Mouse (Mus musculus) intestine, postnatal 0 days (tissue): ENCODE results near the gene Rasl11b. TPM values are rescaled to one million over a fixed set of nuclear protein-coding genes. Genes with fewer than 3 reads are reported as not detected.

Source experiments
- ATAC-seq: fragments of 200-750 bp; cut with Nextera tagmentation; 2 replicates; pipeline ENCODE4 v1.8.0; 2017; ENCODE audit warnings: mild to moderate bottlenecking, moderate TSS enrichment, moderate library complexity
- H3K27ac ChIP-seq: fragments of 300-500 bp; sonication (generic); 2 replicates; pipeline ENCODE4 v1.5.1; 2014; ENCODE audit warnings: mild to moderate bottlenecking, low read depth, low read length, moderate library complexity
- H3K27me3 ChIP-seq: fragments of 300-500 bp; sonication (generic); replicated peaks from 2 replicates; pipeline ENCODE4 v1.6.1; 2014; ENCODE audit warnings: low read length, mixed read lengths; ENCODE audit not compliant: control insufficient read depth, insufficient read depth
- H3K36me3 ChIP-seq: fragments of 300-500 bp; sonication (generic); 2 replicates; pipeline ENCODE4 v1.6.1; 2014; ENCODE audit warnings: mild to moderate bottlenecking, moderate library complexity; ENCODE audit not compliant: control insufficient read depth, insufficient read depth
- H3K4me1 ChIP-seq: fragments of 300-500 bp; sonication (generic); replicated peaks from 2 replicates; pipeline ENCODE4 v1.6.1; 2014; ENCODE audit warnings: antibody characterized with exemption, low read length, mixed read lengths; ENCODE audit not compliant: control insufficient read depth, insufficient read depth
- H3K4me2 ChIP-seq: fragments of 300-500 bp; sonication (generic); replicated peaks from 2 replicates; pipeline ENCODE4 v1.6.1; 2014; ENCODE audit warnings: low read depth, mild to moderate bottlenecking, moderate library complexity
- H3K4me3 ChIP-seq: fragments of 300-500 bp; sonication (generic); 2 replicates; pipeline ENCODE4 v1.5.1; 2014; ENCODE audit warnings: low read depth, low read length
- H3K9ac ChIP-seq: fragments of 300-500 bp; sonication (generic); 2 replicates; pipeline ENCODE4 v1.6.1; 2014; ENCODE audit warnings: mild to moderate bottlenecking, low read depth, low read length
- H3K9me3 ChIP-seq: fragments of 300-500 bp; sonication (generic); 2 replicates; pipeline ENCODE4 v1.6.1; 2016; ENCODE audit warnings: mixed run types; ENCODE audit not compliant: control insufficient read depth
- CTCF ChIP-seq: sonication (generic); IDR thresholded peaks from 2 replicates; pipeline ENCODE4 v1.5.1; 2016; ENCODE audit warnings: low read depth, mild to moderate bottlenecking, control low read depth, antibody characterized with exemption, moderate library complexity
- WGBS: fragments of 180-500 bp; shearing (Covaris S2); extraction: QIAGEN DNeasy Blood & Tissue Kit; methylation state at CpG from one replicate; pipeline ENCODE4 v1.1.7; 2014; 5-methylcytosine and 5-hydroxymethylcytosine counted together
- polyA plus RNA-seq: library from polyadenylated mRNA; unstranded; fragments of >200 nt; fragmentation: Nextera tagmentation; extraction: Ambion mirVana; gene quantifications from 2 replicates; pipeline ENCODE4 v1.2.1, GENCODE M21; 2015

Gene Rasl11b
- polyA plus RNA-seq, 1 experiment from 2014 or later = 19.4 TPM

DNA sequence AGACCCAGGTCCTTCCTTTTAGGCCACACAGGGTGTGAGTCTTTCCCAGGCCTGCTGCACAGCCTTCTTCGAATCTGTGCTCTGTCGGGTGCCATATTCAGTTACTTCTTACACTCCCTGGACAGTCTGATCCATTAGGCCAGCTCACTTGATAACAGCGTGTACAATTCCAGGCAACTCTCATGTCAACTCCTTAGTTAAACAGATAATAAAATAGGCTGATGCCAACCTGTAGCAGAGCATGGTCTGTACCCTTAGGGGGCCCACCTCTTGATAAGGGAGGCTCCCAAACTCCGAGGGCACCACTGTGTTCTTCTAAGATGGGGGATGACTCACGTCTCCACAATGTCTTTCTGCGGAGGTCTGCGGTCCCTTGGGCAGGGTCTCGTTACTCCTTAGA, 45.2 kb downstream of the Rasl11b start:
- 45% methylated on average over 8 of the region's 8 CpGs for WGBS
- Histone ChIP-seq H3K9me3 (no peaks in the 10 kb centered on the region), H3K27me3 (no peaks in the 10 kb centered on the region), H3K36me3 (no peaks in the 10 kb centered on the region), H3K27ac (no peak overlapping the region), H3K9ac (no peak overlapping the region), H3K4me2 (no peak overlapping the region), H3K4me3 (no peak overlapping the region), H3K4me1 (no peaks in the 10 kb centered on the region)
- TF ChIP-seq CTCF = no peak
- ATAC-seq = no peak

DNA sequence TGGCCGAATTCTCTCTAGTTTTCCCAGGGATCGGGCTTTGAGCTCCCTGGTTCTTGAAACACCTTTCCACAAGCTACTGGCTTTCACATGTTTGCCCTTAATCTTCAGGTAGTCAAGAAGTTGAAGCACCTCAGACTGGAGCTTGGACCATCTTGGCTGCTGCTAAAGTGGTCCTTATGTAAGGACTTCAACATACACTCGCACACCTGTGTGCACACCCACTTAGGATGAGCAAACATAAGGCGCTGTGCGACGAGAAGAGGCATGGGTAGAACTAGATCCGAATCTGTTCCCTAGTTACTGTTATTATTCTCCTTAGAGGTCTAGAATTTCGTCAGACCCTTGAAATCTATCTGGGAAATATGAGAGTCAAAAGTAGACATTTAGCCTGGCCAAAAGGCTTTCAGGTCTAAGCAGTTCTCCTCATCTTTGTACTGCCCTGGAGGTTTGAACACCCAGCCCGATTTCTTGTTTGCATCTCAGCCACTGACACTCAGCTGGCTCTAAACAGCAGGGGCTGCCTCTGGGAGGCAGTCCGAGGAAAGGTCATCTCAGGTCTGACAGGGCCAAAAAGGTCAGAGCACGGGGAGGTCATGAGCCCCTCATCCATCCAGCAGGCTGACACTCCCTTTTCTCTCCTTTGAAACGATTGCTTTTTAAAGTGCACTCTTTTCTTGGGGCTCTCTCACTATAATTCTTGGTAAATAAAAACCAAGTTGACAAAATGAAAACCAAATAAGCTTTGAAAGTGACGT, 46.0 kb downstream of the Rasl11b start:
- no peak for TF ChIP-seq CTCF
- ATAC-seq = no peak
- no peak overlapping the region for H3K4me2 ChIP-seq
- WGBS = 75% methylated on average over 13 of the region's 13 CpGs
- H3K4me3 ChIP-seq = no peak overlapping the region
- no peaks in the 10 kb centered on the region for H3K4me1 ChIP-seq
- H3K27me3 ChIP-seq = no peaks in the 10 kb centered on the region
- no peaks in the 10 kb centered on the region for H3K9me3 ChIP-seq
- H3K9ac ChIP-seq = no peak overlapping the region
- H3K27ac ChIP-seq = no peak overlapping the region
- H3K36me3 ChIP-seq = no peaks in the 10 kb centered on the region

DNA sequence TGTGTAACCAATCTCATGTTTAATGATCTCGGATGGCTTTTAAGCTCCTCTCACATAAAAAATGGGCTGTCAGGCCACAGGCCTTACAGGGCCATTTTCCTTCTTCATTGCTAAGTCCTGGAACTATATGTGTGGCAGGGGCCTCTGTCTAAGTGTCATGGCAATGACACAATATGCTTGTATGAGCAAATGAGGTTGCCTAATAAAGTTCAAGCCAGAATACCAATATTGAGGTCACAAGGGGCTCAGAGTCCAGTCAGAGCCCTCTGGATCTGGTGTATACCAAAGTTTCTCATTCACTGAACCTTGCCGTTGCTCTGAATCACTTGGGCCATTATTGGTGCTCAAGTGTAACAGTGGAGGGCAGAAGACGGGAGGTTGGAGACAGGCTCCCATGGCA, 47.6 kb downstream of the Rasl11b start:
- Histone ChIP-seq H3K9ac (no peak overlapping the region), H3K4me2 (no peak overlapping the region), H3K9me3 (no peaks in the 10 kb centered on the region), H3K27ac (no peak overlapping the region), H3K36me3 (no peaks in the 10 kb centered on the region), H3K27me3 (no peaks in the 10 kb centered on the region), H3K4me3 (no peak overlapping the region), H3K4me1 (no peaks in the 10 kb centered on the region)
- TF ChIP-seq CTCF = no peak
- 46% methylated on average over 3 of the region's 3 CpGs for WGBS
- ATAC-seq = 0 out of 2 replicates have a peak, but pooled peaks have one; percentile 13

DNA sequence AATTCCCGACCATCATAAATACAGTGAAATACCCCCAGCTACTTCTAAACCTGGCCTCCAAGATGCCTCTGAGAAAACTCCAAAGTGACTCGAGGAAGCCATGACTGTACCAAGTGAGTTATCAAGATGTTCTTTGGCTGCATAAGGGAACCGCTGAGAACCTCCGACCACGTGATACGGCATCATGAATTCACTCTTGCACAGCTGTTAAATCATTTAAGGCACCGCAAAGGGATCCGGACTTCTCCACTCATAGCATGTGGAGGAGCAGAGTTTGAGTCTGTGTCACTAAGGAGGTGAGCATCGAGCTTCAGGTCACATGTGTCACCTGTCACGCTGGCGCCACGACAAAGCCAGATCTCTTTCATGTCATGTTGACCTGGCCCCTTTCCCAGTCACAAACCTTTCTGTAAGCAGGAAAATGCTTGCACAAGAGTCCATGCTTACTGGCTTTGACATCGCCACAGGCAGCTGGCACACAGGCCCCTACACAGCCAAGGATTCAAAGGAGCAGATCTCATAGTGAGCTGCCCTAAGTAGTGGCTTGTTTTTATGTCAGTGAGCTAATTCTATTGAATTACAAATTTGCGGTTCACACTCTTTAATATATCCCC, 49.4 kb downstream of the Rasl11b start:
- H3K4me1 ChIP-seq = no peaks in the 10 kb centered on the region
- H3K4me3 ChIP-seq = no peak overlapping the region
- H3K4me2 ChIP-seq = no peak overlapping the region
- no peak overlapping the region for H3K9ac ChIP-seq
- no peak for TF ChIP-seq CTCF
- no peaks in the 10 kb centered on the region for H3K36me3 ChIP-seq
- H3K27ac ChIP-seq = no peak overlapping the region
- no peaks in the 10 kb centered on the region for H3K9me3 ChIP-seq
- WGBS = 91% methylated on average over 14 of the region's 14 CpGs
- ATAC-seq = no peak
- H3K27me3 ChIP-seq = no peaks in the 10 kb centered on the region

DNA sequence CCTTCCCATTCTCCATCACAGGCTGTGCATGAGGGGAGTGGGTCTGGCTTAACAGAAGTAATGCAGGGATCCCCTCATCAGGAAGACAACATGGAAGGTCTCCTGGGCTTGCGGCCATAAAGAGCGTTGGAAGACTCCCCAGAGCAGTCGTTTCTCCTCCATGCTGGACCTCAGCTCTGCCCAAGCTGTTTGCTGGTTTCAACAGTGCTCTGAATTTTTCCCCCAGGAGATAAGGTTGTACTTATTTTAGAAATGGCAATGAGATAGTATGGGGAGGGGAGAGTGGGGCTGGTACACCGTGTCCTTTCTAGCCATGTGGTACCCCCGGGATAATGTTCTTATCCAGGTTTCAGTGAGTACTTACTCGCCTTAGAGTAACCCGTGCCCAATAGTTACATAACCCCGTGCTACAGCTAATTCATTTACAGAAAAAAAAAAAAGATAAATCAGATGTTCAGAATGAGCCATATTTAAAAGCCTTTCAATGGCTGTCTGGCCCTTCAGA, 50.6 kb downstream of the Rasl11b start:
- Histone ChIP-seq H3K4me2 (no peak overlapping the region), H3K36me3 (no peaks in the 10 kb centered on the region), H3K9ac (no peak overlapping the region), H3K27me3 (no peaks in the 10 kb centered on the region), H3K4me3 (no peak overlapping the region), H3K4me1 (no peaks in the 10 kb centered on the region), H3K9me3 (no peaks in the 10 kb centered on the region), H3K27ac (no peak overlapping the region)
- no peak for ATAC-seq
- 91% methylated on average over 8 of the region's 8 CpGs for WGBS
- no peak for TF ChIP-seq CTCF

DNA sequence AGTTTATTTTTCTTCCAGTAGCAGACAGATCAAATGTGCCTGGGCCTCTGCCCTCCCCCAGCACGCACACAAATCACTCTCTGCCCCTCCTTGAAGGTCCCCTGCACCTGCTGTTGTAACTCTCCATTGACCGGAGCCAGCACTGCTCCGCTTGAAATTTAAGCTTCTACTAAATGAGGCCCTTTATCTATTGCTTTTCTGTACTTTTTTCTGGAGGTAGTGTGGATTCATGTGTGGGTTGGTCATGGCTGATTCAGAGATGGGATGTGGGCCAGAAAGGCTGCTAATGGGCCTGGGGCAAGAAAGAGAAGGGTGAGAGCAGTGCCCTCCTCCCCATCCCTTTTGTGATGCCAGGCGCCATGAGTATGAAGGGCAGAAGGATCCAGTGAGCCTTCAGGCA, 51.4 kb downstream of the Rasl11b start:
- H3K4me1 ChIP-seq = no peaks in the 10 kb centered on the region
- no peak for TF ChIP-seq CTCF
- 64% methylated on average over 4 of the region's 4 CpGs for WGBS
- H3K9me3 ChIP-seq = no peaks in the 10 kb centered on the region
- no peak overlapping the region for H3K27ac ChIP-seq
- no peak overlapping the region for H3K9ac ChIP-seq
- no peak overlapping the region for H3K4me3 ChIP-seq
- ATAC-seq = no peak
- H3K27me3 ChIP-seq = no peaks in the 10 kb centered on the region
- H3K36me3 ChIP-seq = no peaks in the 10 kb centered on the region
- H3K4me2 ChIP-seq = no peak overlapping the region
